Mouse (Mus musculus) testis, adult 2 months (tissue): Measurements from ENCODE around the gene 8030411F24Rik.

ENCODE experiments used
- CTCF ChIP-seq: fragments of 200-500 bp; IDR thresholded peaks from 2 replicates; pipeline ENCODE4 v1.5.1; 2012; ENCODE audit warnings: low read depth, mild to moderate bottlenecking, inconsistent platforms, low read length, moderate library complexity; ENCODE audit not compliant: control insufficient read depth, insufficient read depth, insufficient replicate concordance
- POLR2A ChIP-seq: fragments of 200-500 bp; IDR thresholded peaks from 2 replicates; pipeline ENCODE4 v1.6.1; 2012; ENCODE audit warnings: low read depth, mild to moderate bottlenecking, inconsistent platforms, low read length, moderate library complexity; ENCODE audit not compliant: control insufficient read depth

DNA sequence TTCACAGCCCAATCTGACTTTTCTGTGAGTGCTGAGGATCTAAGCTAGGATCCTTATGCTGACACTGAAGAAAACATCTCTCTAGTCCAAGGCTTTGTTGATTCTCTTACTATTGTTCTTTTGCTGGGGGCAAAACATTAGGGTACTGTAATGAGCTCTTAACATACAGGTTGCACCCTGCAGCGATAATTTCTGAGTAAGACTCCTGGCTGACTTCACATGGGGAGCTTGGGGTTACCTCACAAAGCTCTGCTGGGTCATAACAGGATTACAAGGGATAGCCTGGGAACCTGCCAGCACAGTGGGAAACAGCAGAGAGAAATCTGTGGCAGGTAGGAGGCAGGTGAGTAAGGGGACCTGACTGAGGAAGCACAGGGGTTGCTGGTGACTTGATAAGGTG is 31.8 kb upstream of the 8030411F24Rik start, which contains the start of gene Cstl1:
- no peak for TF ChIP-seq CTCF
- TF ChIP-seq POLR2A, result no peak
